Mouse (Mus musculus) naive thymus-derived CD4-positive, alpha-beta T cell, adult 2 months (primary cell): ENCODE results near the gene Gm16506.
"Not testable (repeated sequence)": the region's sequence is repeated elsewhere in the genome, so short reads cannot be mapped to it uniquely, and the experiment has no call there.

Source experiments
- DNase-seq: peaks from one replicate; pipeline ENCODE4 v3.0.0-alpha.2; 2011; ENCODE audit warnings: low read depth

Gm16506 gene

DNA sequence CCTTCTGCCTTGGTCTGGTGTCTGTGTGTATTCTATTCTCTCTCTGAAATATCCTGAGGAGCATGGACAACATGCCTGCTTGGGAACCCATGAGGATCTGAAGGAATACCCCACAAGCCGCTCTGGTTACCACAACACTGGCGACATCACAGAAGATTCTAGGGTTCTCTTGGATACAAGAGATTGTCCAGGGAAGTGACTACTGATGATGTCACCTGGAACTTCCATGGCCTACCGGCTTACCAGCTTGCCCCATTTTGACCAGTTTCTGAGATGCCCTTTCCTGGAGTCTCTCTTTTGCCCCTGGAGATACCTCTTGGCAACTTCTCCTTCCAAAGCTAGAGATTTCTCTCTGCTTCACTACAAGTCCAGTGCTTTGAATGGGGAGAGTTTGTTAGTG, at the start of gene Gm16506:
Gm16506 (minus strand) TSS at position 101 of the 400 bp plus-strand sequence.
- DNase-seq, result not testable (repeated sequence)

DNA sequence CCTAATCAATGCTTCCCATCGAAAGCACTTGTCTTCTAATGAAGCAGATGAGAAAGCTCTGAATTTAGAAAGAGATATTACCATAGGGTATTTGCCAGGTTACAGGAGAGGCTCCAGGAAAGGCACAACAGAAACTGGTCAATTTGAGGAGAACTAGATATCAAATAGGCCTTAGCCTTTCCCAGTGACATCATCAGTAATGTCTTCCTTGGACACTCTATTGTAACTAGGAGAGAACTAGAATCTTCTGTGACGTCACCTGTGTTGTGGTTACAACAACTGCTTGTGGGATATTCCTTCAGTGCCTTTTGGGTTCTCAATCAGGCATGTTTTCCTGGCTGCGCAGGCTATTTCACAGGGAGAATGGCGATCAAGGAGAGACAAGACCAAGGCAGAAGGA, 20.3 kb upstream of the Gm16506 start, which contains the start of gene Gm6526:
Gm6526 (plus strand) TSS at position 301 of the 400 bp plus-strand sequence.
- not testable (repeated sequence) for DNase-seq

DNA sequence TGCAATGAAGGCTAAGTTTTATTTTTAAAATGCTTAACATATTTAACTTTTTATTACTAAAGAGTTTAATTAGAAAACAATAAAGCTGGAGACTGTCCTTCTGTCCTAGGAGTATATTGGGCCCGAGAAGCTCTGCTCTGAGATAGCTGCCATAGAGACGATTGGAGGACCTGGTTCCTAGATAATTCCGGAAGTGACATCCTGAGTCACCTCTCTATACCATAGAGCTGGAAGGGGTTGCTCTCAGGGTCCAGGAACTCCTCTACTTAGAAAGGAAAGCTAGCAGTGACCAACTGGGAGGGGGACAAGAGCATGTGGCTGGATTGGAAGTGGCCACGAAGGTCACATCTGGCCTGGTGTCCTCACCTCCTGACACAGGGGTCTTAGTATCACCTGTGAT, 29.7 kb downstream of the Gm16506 start, which contains the start of gene Gm7324:
Gm7324 (plus strand) TSS at position 208 of the 400 bp plus-strand sequence.
- DNase-seq, result not testable (repeated sequence)

DNA sequence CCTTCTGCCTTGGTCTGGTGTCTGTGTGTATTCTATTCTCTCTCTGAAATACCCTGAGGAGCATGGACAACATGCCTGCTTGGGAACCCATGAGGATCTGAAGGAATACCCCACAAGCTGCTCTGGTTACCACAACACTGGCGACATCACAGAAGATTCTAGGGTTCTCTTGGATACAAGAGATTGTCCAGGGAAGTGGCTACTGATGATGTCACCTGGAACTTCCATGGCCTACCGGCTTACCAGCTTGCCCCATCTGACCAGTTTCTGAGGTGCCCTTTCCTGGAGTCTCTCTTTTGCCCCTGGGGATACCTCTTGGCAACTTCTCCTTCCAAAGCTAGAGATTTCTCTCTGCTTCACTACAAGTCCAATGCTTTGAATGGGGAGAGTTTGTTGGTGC, 50.2 kb downstream of the Gm16506 start, which contains the start of gene Gm8165:
Gm8165 (minus strand) TSS at position 101 of the 400 bp plus-strand sequence.
- not testable (repeated sequence) for DNase-seq
